Mouse (Mus musculus) forebrain, postnatal 0 days (tissue): ENCODE data around the gene Neurl1b. TPM values are rescaled to one million over a fixed set of nuclear protein-coding genes. Genes with fewer than 3 reads are reported as not detected.

Experiments
- ATAC-seq: fragments of 200-750 bp; cut with Nextera tagmentation; 2 replicates; pipeline ENCODE4 v1.8.0; 2017; ENCODE audit warnings: mild to moderate bottlenecking, moderate library complexity
- DNase-seq: peaks from one replicate; pipeline ENCODE4 v3.0.0-alpha.2; 2015
- H3K27ac ChIP-seq: fragments of 300-500 bp; sonication (generic); 2 replicates; pipeline ENCODE4 v1.5.1; 2014; ENCODE audit warnings: low read depth, mild to moderate bottlenecking, antibody characterized with exemption, low read length, moderate library complexity, mixed read lengths
- H3K27me3 ChIP-seq: fragments of 300-500 bp; sonication (generic); 2 replicates; pipeline ENCODE4 v1.6.1; 2014; ENCODE audit warnings: mild to moderate bottlenecking, low read length, mixed read lengths; ENCODE audit not compliant: insufficient read depth
- H3K36me3 ChIP-seq: fragments of 300-500 bp; sonication (generic); 2 replicates; pipeline ENCODE4 v1.6.1; 2014; ENCODE audit warnings: mild to moderate bottlenecking, moderate library complexity; ENCODE audit not compliant: insufficient read depth
- H3K4me1 ChIP-seq: fragments of 300-500 bp; sonication (generic); 2 replicates; pipeline ENCODE4 v1.6.1; 2014; ENCODE audit warnings: antibody characterized with exemption; ENCODE audit not compliant: insufficient read depth
- H3K4me2 ChIP-seq: fragments of 300-500 bp; sonication (generic); 2 replicates; pipeline ENCODE4 v1.6.1; 2014; ENCODE audit warnings: low read depth, mild to moderate bottlenecking, moderate library complexity
- H3K4me3 ChIP-seq: fragments of 300-500 bp; sonication (generic); 2 replicates; pipeline ENCODE4 v1.5.1; 2014; ENCODE audit warnings: low read depth, low read length, mixed read lengths
- H3K9ac ChIP-seq: fragments of 300-500 bp; sonication (generic); 2 replicates; pipeline ENCODE4 v1.6.1; 2014; ENCODE audit warnings: mild to moderate bottlenecking
- H3K9me3 ChIP-seq: fragments of 300-500 bp; sonication (generic); 2 replicates; pipeline ENCODE4 v1.6.1; 2016; ENCODE audit warnings: low read length
- CTCF ChIP-seq: sonication (generic); IDR thresholded peaks from 2 replicates; pipeline ENCODE4 v1.5.1; 2016; ENCODE audit warnings: antibody characterized with exemption, control low read depth, low read depth
- WGBS: fragments of 180-500 bp; shearing (Covaris S2); extraction: QIAGEN DNeasy Blood & Tissue Kit; methylation state at CpG from one replicate; pipeline ENCODE4 v1.1.7; 2014; 5-methylcytosine and 5-hydroxymethylcytosine counted together
- polyA plus RNA-seq: library from polyadenylated mRNA; unstranded; fragments of >200 nt; fragmentation: Nextera tagmentation; extraction: Ambion mirVana; gene quantifications from 2 replicates; pipeline ENCODE4 v1.2.1, GENCODE M21; 2015
- total RNA-seq: library from RNA; depleted of rRNA; stranded (reverse); fragments of >200 nt; gene quantifications from 2 replicates; pipeline ENCODE4 v1.2.3, GENCODE M21; 2014; rRNA removed

Gene Neurl1b
- total and polyA plus RNA-seq, 2 experiments from 2014 or later, result 3.9 to 74.1 TPM

DNA sequence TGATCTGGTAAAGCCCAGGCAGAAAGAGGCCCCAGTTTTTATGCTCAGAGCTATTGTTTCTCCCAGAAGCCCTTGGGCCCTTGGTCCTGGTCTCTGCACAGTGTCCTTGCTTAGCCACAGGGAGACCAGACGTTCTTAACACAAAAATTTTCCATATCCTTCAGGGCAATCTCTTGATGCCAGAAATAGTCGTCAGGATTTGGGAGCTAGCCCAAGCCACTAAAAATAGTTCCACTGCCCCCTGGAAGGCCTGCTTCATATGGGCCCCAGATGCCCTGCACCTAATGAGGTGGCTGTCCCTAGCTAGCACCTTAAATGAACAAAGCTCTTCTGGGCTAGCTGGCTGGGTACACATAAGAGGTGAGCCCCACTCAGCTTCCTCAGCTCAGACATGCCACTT lies 76.3 kb downstream of the Neurl1b start:
- 79% methylated on average over 2 of the region's 2 CpGs for WGBS
- Histone ChIP-seq H3K4me2 (no peak overlapping the region), H3K4me1 (no peaks in the 10 kb centered on the region), H3K9ac (no peak overlapping the region), H3K9me3 (no peaks in the 10 kb centered on the region), H3K4me3 (no peak overlapping the region), H3K27ac (no peak overlapping the region), H3K36me3 (no peaks in the 10 kb centered on the region), H3K27me3 (no peaks in the 10 kb centered on the region)
- TF ChIP-seq CTCF, result no peak
- no peak for DNase-seq
- no peak for ATAC-seq

DNA sequence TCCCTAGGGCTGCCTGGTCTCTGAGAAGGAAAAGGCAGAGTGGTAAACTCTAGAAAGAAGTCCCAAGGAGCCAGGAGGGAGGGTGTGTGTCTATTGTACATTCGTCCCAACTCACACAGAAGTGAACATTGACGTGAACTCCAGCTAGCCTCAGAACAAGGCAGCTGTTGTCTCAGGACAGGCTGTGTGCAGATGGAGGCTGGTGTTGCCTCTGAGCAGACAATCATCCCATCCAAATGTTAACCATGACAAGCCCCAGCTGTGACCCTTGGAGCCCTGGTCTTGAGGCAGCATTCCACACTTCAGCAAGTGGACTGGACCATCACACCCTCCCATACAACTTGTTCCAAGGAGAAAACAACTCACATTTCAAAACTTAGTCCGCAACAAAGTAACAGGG lies 77.6 kb downstream of the Neurl1b start:
- no peak overlapping the region for H3K4me3 ChIP-seq
- no peak overlapping the region for H3K4me2 ChIP-seq
- H3K36me3 ChIP-seq, result no peaks in the 10 kb centered on the region
- H3K9ac ChIP-seq, result no peak overlapping the region
- DNase-seq (no peak), ATAC-seq (no peak)
- WGBS, result 90% methylated on average over 3 of the region's 3 CpGs
- no peaks in the 10 kb centered on the region for H3K9me3 ChIP-seq
- no peaks in the 10 kb centered on the region for H3K4me1 ChIP-seq
- no peak for TF ChIP-seq CTCF
- no peaks in the 10 kb centered on the region for H3K27me3 ChIP-seq
- no peak overlapping the region for H3K27ac ChIP-seq

DNA sequence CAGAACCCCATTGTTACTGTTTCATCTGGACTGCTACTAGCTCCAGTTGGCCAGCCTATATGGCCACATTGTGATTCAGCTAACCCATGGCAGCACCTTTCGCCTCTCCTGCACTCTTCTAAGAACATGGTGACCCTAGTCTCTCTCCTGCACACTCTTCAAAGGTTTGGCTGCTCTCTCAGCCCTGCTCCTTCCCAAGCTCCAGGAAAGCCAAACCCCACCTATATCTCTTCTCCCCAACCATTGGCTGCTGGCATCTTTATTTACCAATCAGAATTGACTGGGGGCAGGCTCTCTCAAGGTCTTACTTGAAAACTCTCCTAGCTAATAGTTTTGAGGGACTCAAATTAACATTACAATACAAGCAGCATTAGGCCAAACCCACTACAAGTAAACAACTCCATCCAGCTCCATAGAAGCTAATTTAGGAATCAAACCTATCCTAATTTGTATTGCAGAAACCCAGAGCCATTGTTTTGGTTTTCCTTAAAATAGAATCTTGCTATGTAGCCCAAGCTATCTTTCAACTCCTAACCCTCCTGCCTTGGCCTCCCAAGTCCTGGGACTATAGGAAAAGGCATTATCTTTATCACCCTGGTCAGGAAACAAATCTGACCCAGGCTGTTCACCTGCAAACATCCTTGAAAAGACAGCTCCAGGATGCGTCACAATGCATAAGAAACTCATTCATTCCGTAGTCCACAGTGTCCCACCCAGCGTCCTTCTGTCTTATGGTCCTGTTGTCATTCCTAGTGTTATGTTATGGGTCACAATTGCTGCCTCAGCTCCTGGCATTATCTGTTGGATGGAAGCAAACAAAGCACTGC lies 80.2 kb downstream of the Neurl1b start:
- TF ChIP-seq CTCF, result no peak
- H3K9ac ChIP-seq, result no peak overlapping the region
- H3K4me3 ChIP-seq, result no peak overlapping the region
- no peaks in the 10 kb centered on the region for H3K9me3 ChIP-seq
- no peaks in the 10 kb centered on the region for H3K4me1 ChIP-seq
- H3K4me2 ChIP-seq, result no peak overlapping the region
- WGBS, result 87% methylated on average over 4 of the region's 4 CpGs
- H3K36me3 ChIP-seq, result no peaks in the 10 kb centered on the region
- DNase-seq (no peak), ATAC-seq (no peak)
- no peaks in the 10 kb centered on the region for H3K27me3 ChIP-seq
- H3K27ac ChIP-seq, result no peak overlapping the region

Other genes starting within 250 kb of the Neurl1b start
- not detected in 2 replicates for gene Pdia2, start 215.7 kb upstream of the Neurl1b start, total RNA-seq
- not detected in 2 replicates for gene Pdia2, start 215.7 kb upstream of the Neurl1b start, polyA plus RNA-seq
- gene Rgs11, start 211.9 kb upstream of the Neurl1b start, total RNA-seq, result 17.1 and 28.3 TPM in 2 replicates
- 7.9 and 12.5 TPM in 2 replicates for gene Rgs11, start 211.9 kb upstream of the Neurl1b start, polyA plus RNA-seq
- gene Arhgdig, start 207.0 kb upstream of the Neurl1b start, total RNA-seq, result 140 and 171 TPM in 2 replicates
- 230 and 243 TPM in 2 replicates for gene Arhgdig, start 207.0 kb upstream of the Neurl1b start, polyA plus RNA-seq
- gene Fam234a, start 170.6 kb upstream of the Neurl1b start, total RNA-seq, result 18.3 and 20.1 TPM in 2 replicates
- 22.7 and 28.9 TPM in 2 replicates for gene Fam234a, start 170.6 kb upstream of the Neurl1b start, polyA plus RNA-seq
- 101 and 120 TPM in 2 replicates for gene Luc7l, start 161.9 kb upstream of the Neurl1b start, total RNA-seq
- gene Luc7l, start 161.9 kb upstream of the Neurl1b start, polyA plus RNA-seq, result 70.2 and 88.4 TPM in 2 replicates
- gene Ergic1, start 146.7 kb downstream of the Neurl1b start, total RNA-seq, result 137 and 186 TPM in 2 replicates
- gene Ergic1, start 146.7 kb downstream of the Neurl1b start, polyA plus RNA-seq, result 103 and 106 TPM in 2 replicates
- gene Dusp1, start 147.3 kb downstream of the Neurl1b start, total RNA-seq, result 32.7 and 41.0 TPM in 2 replicates
- gene Dusp1, start 147.3 kb downstream of the Neurl1b start, polyA plus RNA-seq, result 36.0 and 38.5 TPM in 2 replicates
- gene Atp6v0e, start 248.4 kb downstream of the Neurl1b start, total RNA-seq, result 60.2 and 71.9 TPM in 2 replicates
- gene Atp6v0e, start 248.4 kb downstream of the Neurl1b start, polyA plus RNA-seq, result 106 and 139 TPM in 2 replicates